Mouse (Mus musculus): Measurements from ENCODE around the gene Fam171a2. TPM values are rescaled to one million over a fixed set of nuclear protein-coding genes. Genes with fewer than 3 reads are reported as not detected.
A peak's percentile ranks its signal among the peaks of the same experiment; 100 is the strongest.

Gene Fam171a2
- polyA plus RNA-seq, 1 experiment from 2014 or later, result 8.8 TPM

DNA sequence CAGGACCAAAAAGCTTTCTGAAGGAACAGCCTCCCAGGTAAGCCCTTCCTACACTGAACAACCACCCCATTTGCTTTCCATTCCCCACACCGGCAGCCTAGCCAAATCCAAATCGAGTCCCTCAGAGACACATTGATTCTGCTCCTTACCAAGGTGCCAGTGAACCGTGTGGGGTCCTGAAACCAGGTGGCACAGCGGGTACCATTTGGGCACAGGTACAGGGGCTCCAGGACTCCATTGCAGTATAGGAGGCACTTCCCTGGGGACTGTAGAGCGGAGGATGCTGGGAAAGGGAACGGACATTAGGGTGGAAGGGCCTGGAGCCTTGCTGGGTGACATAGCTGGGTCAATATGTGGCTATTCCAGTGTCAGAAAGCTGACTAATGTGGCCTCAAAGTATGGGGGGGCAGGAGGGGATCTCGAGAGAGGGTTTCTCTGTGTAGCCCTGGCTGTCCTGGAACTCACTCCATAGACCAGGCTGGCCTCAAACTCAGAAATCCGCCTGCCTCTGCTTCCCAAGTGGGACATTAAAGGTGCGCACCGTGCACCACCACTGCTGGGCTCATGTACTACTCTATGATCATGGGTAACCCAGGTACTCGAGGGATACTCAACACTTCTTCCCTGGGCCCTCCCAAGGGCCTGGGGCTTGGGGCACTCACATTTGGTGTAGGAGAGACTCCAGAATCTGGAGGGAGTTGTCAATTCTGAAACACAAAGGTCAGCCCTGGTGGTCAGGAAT is 41.8 kb downstream of the Fam171a2 start:
- no peak for ATAC-seq (replicated peaks; ENCODE audit: insufficient number of reproducible peaks, low FRiP score, low TSS enrichment, low read depth)
- 81% methylated on average over 11 of the region's 11 CpGs for WGBS
- Histone ChIP-seq H3K9ac (replicated peaks; ENCODE audit: low read length) (no peak overlapping the region; the same call in 1 of the 2 replicates), H3K27ac (replicated peaks; ENCODE audit: low read depth, low read length) (no peak overlapping the region), H3K36me3 (replicated peaks; ENCODE audit: control insufficient read depth, insufficient read depth, low read depth, low read length) (peaks cover 9% of the 10 kb centered on the region), H3K9me3 (replicated peaks; ENCODE audit: control insufficient read depth, low read length) (no peaks in the 10 kb centered on the region), H3K27me3 (ENCODE audit: control insufficient read depth, insufficient read depth, low read length) (no peaks in the 10 kb centered on the region), H3K4me2 (ENCODE audit: low read depth, low read length) (peak overlapping the region; percentile 75; the same call in 1 of the 2 replicates), H3K4me3 (ENCODE audit: low read depth, low read length) (no peak overlapping the region), H3K4me1 (ENCODE audit: control insufficient read depth, insufficient read depth, low read length) (0 out of 2 replicates have a peak, but pooled peaks cover 5% of the 10 kb centered on the region)
- no peak for DNase-seq (ENCODE audit: low spot score)

DNA sequence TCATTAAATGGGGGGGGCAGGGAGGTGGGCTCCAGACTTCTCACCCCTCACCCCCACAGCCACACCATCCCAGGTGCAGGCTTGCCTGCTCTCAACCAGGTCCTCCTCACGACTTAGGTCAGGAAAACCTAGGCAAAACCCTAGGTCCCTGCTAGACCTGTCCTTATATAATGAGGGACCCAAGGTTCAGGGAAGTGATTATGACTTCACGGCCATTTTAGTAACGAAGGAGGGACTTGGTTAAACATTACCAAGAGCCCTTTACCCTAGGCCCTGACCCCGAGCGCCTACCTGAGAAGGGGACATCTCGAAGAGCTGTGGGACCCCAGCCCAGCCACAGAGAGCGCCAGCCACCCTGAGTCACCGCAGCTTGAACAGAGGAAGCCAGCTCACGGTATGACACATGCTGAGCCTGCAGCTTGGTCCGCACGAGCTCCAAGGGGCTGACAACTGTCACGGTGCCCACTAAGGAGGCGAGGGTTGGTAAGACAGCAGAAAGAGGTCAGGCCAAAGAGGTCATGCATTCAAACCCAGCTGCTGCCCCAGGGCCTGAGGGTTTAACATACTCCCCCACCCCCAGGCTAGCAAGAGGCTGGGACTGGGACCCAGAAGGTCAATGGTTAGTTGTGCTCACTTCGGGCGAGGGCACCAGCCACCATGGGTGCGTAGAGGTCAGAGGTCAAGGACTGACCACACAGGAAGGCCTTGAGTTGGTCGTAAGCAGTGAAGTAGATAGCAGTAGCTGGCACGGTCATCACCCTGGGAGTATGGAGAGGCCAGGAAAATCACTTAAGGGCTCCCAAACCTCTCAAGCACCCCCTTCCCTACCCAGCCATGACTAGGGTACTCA is 43.1 kb downstream of the Fam171a2 start:
- Histone ChIP-seq H3K9me3 (replicated peaks; ENCODE audit: control insufficient read depth, low read length) (no peaks in the 10 kb centered on the region), H3K9ac (replicated peaks; ENCODE audit: low read length) (no peak overlapping the region), H3K4me2 (ENCODE audit: low read depth, low read length) (no peak overlapping the region), H3K36me3 (replicated peaks; ENCODE audit: control insufficient read depth, insufficient read depth, low read depth, low read length) (peaks cover 9% of the 10 kb centered on the region), H3K4me3 (ENCODE audit: low read depth, low read length) (no peak overlapping the region), H3K4me1 (ENCODE audit: control insufficient read depth, insufficient read depth, low read length) (peaks cover 9% of the 10 kb centered on the region), H3K27me3 (ENCODE audit: control insufficient read depth, insufficient read depth, low read length) (peaks cover 12% of the 10 kb centered on the region), H3K27ac (replicated peaks; ENCODE audit: low read depth, low read length) (no peak overlapping the region)
- DNase-seq (ENCODE audit: low spot score) (no peak), ATAC-seq (replicated peaks; ENCODE audit: insufficient number of reproducible peaks, low FRiP score, low TSS enrichment, low read depth) (no peak)
- WGBS, result 74% methylated on average over 18 of the region's 18 CpGs

DNA sequence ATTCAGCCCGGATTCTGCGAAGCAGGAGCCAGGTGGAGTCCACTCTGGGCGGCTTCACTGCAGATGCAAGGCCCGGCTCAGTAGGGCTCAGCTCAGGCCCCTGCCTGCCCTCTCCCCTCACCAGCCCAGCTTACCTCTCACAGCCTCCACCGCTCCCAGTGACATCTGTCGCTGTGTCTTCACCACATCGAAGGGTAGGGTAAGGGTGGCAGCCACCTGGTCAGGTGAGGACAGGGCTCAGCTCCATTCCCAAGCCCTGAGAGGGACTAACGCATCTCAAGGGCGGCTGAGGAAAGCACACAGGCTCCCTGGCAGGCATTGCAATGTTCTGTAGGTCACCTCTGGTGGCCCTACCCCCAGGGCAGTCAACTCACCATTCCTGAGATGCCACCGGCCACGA is 43.8 kb downstream of the Fam171a2 start:
- WGBS, result 93% methylated on average over 11 of the region's 11 CpGs
- peaks cover 9% of the 10 kb centered on the region for H3K4me1 ChIP-seq (ENCODE audit: control insufficient read depth, insufficient read depth, low read length)

DNA sequence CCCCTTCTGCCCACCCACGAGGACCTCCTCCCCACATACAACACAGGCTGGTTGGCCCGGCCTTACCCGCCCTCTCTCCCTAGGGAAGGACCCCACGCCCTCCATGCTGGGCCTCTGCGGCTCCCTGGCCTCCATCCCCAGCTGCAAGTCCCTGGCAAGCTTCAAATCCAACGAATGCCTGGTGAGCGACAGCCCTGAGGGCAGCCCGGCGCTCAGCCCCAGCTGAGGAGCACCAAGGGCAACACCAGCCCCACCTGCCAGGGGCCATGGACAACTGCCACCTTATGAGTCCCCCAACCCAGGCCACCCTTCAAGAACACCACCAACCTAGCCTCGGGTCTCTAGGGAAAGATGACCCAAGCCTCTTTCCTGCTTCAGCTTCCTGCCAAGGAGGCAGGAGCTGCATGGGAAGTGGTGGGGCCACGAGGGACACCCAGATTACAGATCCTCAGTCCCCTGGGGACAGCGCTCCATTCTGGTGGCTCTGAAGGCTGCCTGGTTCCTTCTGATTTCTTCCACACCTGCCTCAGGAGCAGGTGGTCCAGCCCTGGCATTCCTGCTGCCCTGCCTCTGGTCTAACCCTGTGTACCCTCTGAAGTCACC is 45.5 kb downstream of the Fam171a2 start:
- peaks cover 9% of the 10 kb centered on the region for H3K36me3 ChIP-seq (replicated peaks; ENCODE audit: control insufficient read depth, insufficient read depth, low read depth, low read length)
- no peaks in the 10 kb centered on the region for H3K9me3 ChIP-seq (replicated peaks; ENCODE audit: control insufficient read depth, low read length)
- H3K4me1 ChIP-seq (ENCODE audit: control insufficient read depth, insufficient read depth, low read length), result peaks cover 9% of the 10 kb centered on the region
- no peak overlapping the region for H3K9ac ChIP-seq (replicated peaks; ENCODE audit: low read length)
- H3K27me3 ChIP-seq (ENCODE audit: control insufficient read depth, insufficient read depth, low read length), result peaks cover 21% of the 10 kb centered on the region
- H3K4me2 ChIP-seq (ENCODE audit: low read depth, low read length), result no peak overlapping the region
- DNase-seq (ENCODE audit: low spot score) (no peak), ATAC-seq (replicated peaks; ENCODE audit: insufficient number of reproducible peaks, low FRiP score, low TSS enrichment, low read depth) (no peak)
- no peak overlapping the region for H3K27ac ChIP-seq (replicated peaks; ENCODE audit: low read depth, low read length)
- WGBS, result 55% methylated on average over 12 of the region's 12 CpGs
- no peak overlapping the region for H3K4me3 ChIP-seq (ENCODE audit: low read depth, low read length)

More for the DNA sequence above, 43.8 kb downstream of the Fam171a2 start:
- DNase-seq (ENCODE audit: low spot score) (no peak), ATAC-seq (replicated peaks; ENCODE audit: insufficient number of reproducible peaks, low FRiP score, low TSS enrichment, low read depth) (no peak)
- Histone ChIP-seq H3K27ac (replicated peaks; ENCODE audit: low read depth, low read length) (no peak overlapping the region), H3K9ac (replicated peaks; ENCODE audit: low read length) (no peak overlapping the region), H3K4me3 (ENCODE audit: low read depth, low read length) (no peak overlapping the region), H3K9me3 (replicated peaks; ENCODE audit: control insufficient read depth, low read length) (no peaks in the 10 kb centered on the region), H3K27me3 (ENCODE audit: control insufficient read depth, insufficient read depth, low read length) (peaks cover 16% of the 10 kb centered on the region), H3K4me2 (ENCODE audit: low read depth, low read length) (no peak overlapping the region), H3K36me3 (replicated peaks; ENCODE audit: control insufficient read depth, insufficient read depth, low read depth, low read length) (peaks cover 9% of the 10 kb centered on the region)

DNA sequence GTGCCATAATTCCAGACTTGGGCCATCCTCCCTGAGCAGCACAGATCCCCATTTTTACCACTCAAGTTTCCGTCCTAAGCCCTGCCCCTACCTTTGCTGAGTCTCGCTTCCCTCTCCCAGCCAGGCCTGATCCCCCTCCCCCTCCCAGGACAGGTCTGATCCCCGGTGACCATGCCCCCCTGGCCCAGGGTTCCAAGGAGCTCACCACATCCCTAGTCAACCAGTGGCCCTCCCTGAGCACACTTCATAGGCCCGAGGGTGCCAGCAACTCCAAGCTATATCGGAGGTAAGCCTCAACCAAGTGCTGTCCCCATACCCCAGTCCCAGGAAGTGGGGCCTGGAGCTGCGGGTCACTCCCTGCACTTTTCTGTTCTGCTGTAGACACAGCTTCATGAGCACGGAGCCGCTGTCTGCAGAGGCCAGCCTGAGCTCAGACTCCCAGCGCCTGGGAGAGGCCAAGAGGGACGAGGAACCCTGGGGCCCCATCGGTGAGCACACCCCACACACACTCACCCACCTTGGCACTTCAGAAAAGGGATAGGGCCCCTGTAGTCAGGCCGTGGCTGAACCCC is 46.9 kb downstream of the Fam171a2 start:
- DNase-seq (ENCODE audit: low spot score), result no peak
- ATAC-seq (replicated peaks; ENCODE audit: insufficient number of reproducible peaks, low FRiP score, low TSS enrichment, low read depth), result no peak
- Histone ChIP-seq H3K9me3 (replicated peaks; ENCODE audit: control insufficient read depth, low read length) (no peaks in the 10 kb centered on the region), H3K4me2 (ENCODE audit: low read depth, low read length) (no peak overlapping the region), H3K9ac (replicated peaks; ENCODE audit: low read length) (no peak overlapping the region), H3K36me3 (replicated peaks; ENCODE audit: control insufficient read depth, insufficient read depth, low read depth, low read length) (peaks cover 9% of the 10 kb centered on the region), H3K4me1 (ENCODE audit: control insufficient read depth, insufficient read depth, low read length) (peaks cover 6% of the 10 kb centered on the region), H3K4me3 (ENCODE audit: low read depth, low read length) (no peak overlapping the region), H3K27ac (replicated peaks; ENCODE audit: low read depth, low read length) (no peak overlapping the region), H3K27me3 (ENCODE audit: control insufficient read depth, insufficient read depth, low read length) (peaks cover 21% of the 10 kb centered on the region)
- WGBS, result 17% methylated on average over 12 of the region's 12 CpGs

DNA sequence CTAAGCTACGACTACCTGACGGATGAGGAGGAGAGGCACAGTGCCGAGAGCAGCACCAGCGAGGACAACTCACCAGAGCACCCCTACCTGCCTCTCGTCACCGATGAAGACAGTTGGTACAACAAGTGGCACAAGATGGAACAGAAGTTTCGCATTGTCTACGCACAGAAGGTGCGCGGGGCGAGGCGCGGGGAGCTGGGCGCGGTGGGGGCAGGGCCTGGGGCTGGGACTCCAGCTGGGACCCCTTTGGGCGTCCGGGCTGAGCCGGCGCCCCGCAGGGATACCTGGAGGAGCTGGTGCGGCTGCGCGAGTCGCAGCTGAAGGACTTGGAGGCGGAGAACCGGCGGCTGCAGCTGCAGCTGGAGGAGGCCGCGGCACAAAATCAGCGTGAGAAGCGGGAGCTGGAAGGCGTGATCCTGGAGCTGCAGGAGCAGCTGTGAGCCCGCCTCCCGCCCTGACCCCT is 47.8 kb downstream of the Fam171a2 start:
- peaks cover 21% of the 10 kb centered on the region for H3K27me3 ChIP-seq (ENCODE audit: control insufficient read depth, insufficient read depth, low read length)
- no peak overlapping the region; the same call in 1 of the 2 replicates for H3K9ac ChIP-seq (replicated peaks; ENCODE audit: low read length)
- H3K4me2 ChIP-seq (ENCODE audit: low read depth, low read length), result peak overlapping the region; percentile 60
- DNase-seq (ENCODE audit: low spot score) (no peak), ATAC-seq (replicated peaks; ENCODE audit: insufficient number of reproducible peaks, low FRiP score, low TSS enrichment, low read depth) (no peak)
- no peak overlapping the region for H3K27ac ChIP-seq (replicated peaks; ENCODE audit: low read depth, low read length)
- H3K36me3 ChIP-seq (replicated peaks; ENCODE audit: control insufficient read depth, insufficient read depth, low read depth, low read length), result peaks cover 9% of the 10 kb centered on the region
- no peaks in the 10 kb centered on the region for H3K9me3 ChIP-seq (replicated peaks; ENCODE audit: control insufficient read depth, low read length)
- peak overlapping the region; percentile 23; the same call in 1 of the 2 replicates for H3K4me3 ChIP-seq (ENCODE audit: low read depth, low read length)
- peaks cover 4% of the 10 kb centered on the region for H3K4me1 ChIP-seq (ENCODE audit: control insufficient read depth, insufficient read depth, low read length)
- 2% methylated on average over 34 of the region's 34 CpGs for WGBS

DNA sequence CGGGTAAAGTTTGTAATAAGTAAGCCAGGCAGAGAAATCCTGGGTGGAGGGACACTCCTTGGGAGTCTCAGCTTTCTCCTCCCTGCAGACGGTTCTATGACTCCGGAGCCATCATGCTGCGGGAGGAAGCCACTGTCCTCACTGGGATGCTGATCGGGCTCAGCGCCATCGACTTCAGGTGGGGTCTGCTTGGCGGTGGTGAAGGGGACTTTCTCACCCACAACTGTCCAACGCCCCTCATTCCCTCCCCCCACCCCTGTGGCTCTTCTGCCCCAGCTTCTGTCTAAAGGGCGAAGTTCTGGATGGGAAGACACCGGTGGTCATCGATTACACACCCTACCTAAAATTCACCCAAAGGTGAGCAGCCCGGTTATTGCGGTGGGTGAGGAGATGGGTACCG is 48.4 kb downstream of the Fam171a2 start:
- ATAC-seq (replicated peaks; ENCODE audit: insufficient number of reproducible peaks, low FRiP score, low TSS enrichment, low read depth) (no peak), DNase-seq (ENCODE audit: low spot score) (no peak)
- no peak overlapping the region for H3K4me2 ChIP-seq (ENCODE audit: low read depth, low read length)
- H3K4me1 ChIP-seq (ENCODE audit: control insufficient read depth, insufficient read depth, low read length), result peaks cover 4% of the 10 kb centered on the region
- WGBS, result 19% methylated on average over 15 of the region's 15 CpGs
- H3K27me3 ChIP-seq (ENCODE audit: control insufficient read depth, insufficient read depth, low read length), result peaks cover 21% of the 10 kb centered on the region
- H3K36me3 ChIP-seq (replicated peaks; ENCODE audit: control insufficient read depth, insufficient read depth, low read depth, low read length), result peaks cover 9% of the 10 kb centered on the region
- H3K4me3 ChIP-seq (ENCODE audit: low read depth, low read length), result no peak overlapping the region
- H3K9me3 ChIP-seq (replicated peaks; ENCODE audit: control insufficient read depth, low read length), result no peaks in the 10 kb centered on the region
- H3K9ac ChIP-seq (replicated peaks; ENCODE audit: low read length), result no peak overlapping the region
- H3K27ac ChIP-seq (replicated peaks; ENCODE audit: low read depth, low read length), result no peak overlapping the region

All from embryonic facial prominence, embryonic 11.5 days (tissue).